Mouse (Mus musculus): ENCODE results near the gene Dchs1.

- TF ChIP-seq CTCF (IDR thresholded peaks at IDR 0.05; ENCODE audit: control insufficient read depth, insufficient read depth, insufficient replicate concordance, low read depth, low read length) = no peak
- no peak for TF ChIP-seq POLR2A (IDR thresholded peaks at IDR 0.05; ENCODE audit: control insufficient read depth, low read depth, low read length)
Observed at GRCm38 (mm10) chr7:105740851-105741250, 46.6 kb downstream of the Dchs1 start.
